Mouse (Mus musculus) thymus, postnatal 36 days (tissue): ENCODE data around the gene Asxl1.
A peak's percentile ranks its signal among the peaks of the same experiment; 100 is the strongest.

Source experiments
- DNase-seq, 2 experiments: peaks; one replicate each; pipeline ENCODE4 v3.0.0; 2022; ENCODE audit warnings: mixed read lengths in 2 of 2

Gene Asxl1

GRCm38 (mm10) chr2:153417841-153418240, 72.2 kb downstream of the Asxl1 start:
- no peak for DNase-seq

- no peak for DNase-seq
Measured at GRCm38 (mm10) chr2:153418381-153418780, 72.8 kb downstream of the Asxl1 start.

- DNase-seq = no peak
Measured at GRCm38 (mm10) chr2:153421233-153421632, 75.6 kb downstream of the Asxl1 start.

- no peak for DNase-seq
Measured at GRCm38 (mm10) chr2:153422051-153422450, 76.4 kb downstream of the Asxl1 start.

- no peak for DNase-seq
Measured at GRCm38 (mm10) chr2:153423113-153423512, 77.5 kb downstream of the Asxl1 start.

GRCm38 (mm10) chr2:153424557-153424956, 78.9 kb downstream of the Asxl1 start:
- DNase-seq = no peak

- no peak for DNase-seq
Measured at GRCm38 (mm10) chr2:153425124-153425844, 79.7 kb downstream of the Asxl1 start.

GRCm38 (mm10) chr2:153425998-153426670, 80.5 kb downstream of the Asxl1 start:
- no peak for DNase-seq

- no peak for DNase-seq
Measured at GRCm38 (mm10) chr2:153426931-153427330, 81.3 kb downstream of the Asxl1 start.

GRCm38 (mm10) chr2:153428485-153428884, 82.9 kb downstream of the Asxl1 start:
- no peak for DNase-seq

- DNase-seq = no peak
Measured at GRCm38 (mm10) chr2:153430571-153430970, 84.9 kb downstream of the Asxl1 start.

- DNase-seq = no peak
Measured at GRCm38 (mm10) chr2:153432492-153432891, 86.9 kb downstream of the Asxl1 start.

- DNase-seq = no peak
Measured at GRCm38 (mm10) chr2:153433859-153434258, 88.2 kb downstream of the Asxl1 start.

GRCm38 (mm10) chr2:153434880-153435831, 89.5 kb downstream of the Asxl1 start:
- no peak for DNase-seq

- no peak for DNase-seq
Measured at GRCm38 (mm10) chr2:153436641-153437305, 91.1 kb downstream of the Asxl1 start.

- no peak for DNase-seq
Measured at GRCm38 (mm10) chr2:153437306-153437659, 91.7 kb downstream of the Asxl1 start.

GRCm38 (mm10) chr2:153440755-153441154, 95.1 kb downstream of the Asxl1 start:
- DNase-seq = no peak

- DNase-seq = no peak
Measured at GRCm38 (mm10) chr2:153441228-153441627, 95.6 kb downstream of the Asxl1 start.

GRCm38 (mm10) chr2:153442720-153443119, 97.1 kb downstream of the Asxl1 start:
- DNase-seq = no peak

GRCm38 (mm10) chr2:153443434-153444240, 98.0 kb downstream of the Asxl1 start:
- DNase-seq = peak; percentile 34 to 55

GRCm38 (mm10) chr2:153444254-153445136, 98.9 kb downstream of the Asxl1 start:
- peak; percentile 55 to 71 for DNase-seq
